In genomic region chr11:97279040-97279404, GRCm38 (mm10) we compare ENCODE assay signal across 8 mouse cellular contexts. TPM values are rescaled to one million over a fixed set of nuclear protein-coding genes. Genes with fewer than 3 reads are reported as not detected.
DNase-seq lines count a peak whose midpoint lies in the region; ATAC-seq and TF ChIP-seq lines count a peak whose summit lies in the region.

No protein-coding gene starts in this region.

- H3K9ac ChIP-seq in liver, embryonic 13.5 days = peak overlapping the region; percentile 97

- TF ChIP-seq POLR2A in cerebellum, adult 2 months (IDR thresholded peaks at IDR 0.05; ENCODE audit: borderline replicate concordance, insufficient read depth, low read length) = no peak
- no peak for TF ChIP-seq POLR2A in testis, adult 2 months (IDR thresholded peaks at IDR 0.05; ENCODE audit: control insufficient read depth, low read depth, low read length)

- H3K27ac ChIP-seq in cerebellum, adult 2 months (ENCODE audit: insufficient read depth, low read length) = no peak overlapping the region; the same call in 1 of the 2 replicates
- peak overlapping the region; percentile 99 for H3K27ac ChIP-seq in testis, adult 2 months (ENCODE audit: control insufficient read depth, insufficient read depth, low read depth, low read length)
- H3K27ac ChIP-seq in liver, embryonic 13.5 days = peak overlapping the region; percentile 90

- WGBS in cerebellum, adult 2 months = 6% methylated on average over 11 of the region's 11 CpGs
- 19% methylated on average over 11 of the region's 11 CpGs for WGBS in liver, embryonic 13.5 days (ENCODE audit: insufficient replicate concordance)

- no peak for TF ChIP-seq CTCF in cerebellum, adult 2 months (IDR thresholded peaks at IDR 0.05; ENCODE audit: borderline replicate concordance, insufficient read depth, low read depth, low read length)
- TF ChIP-seq CTCF in testis, adult 2 months (IDR thresholded peaks at IDR 0.05; ENCODE audit: control insufficient read depth, insufficient read depth, insufficient replicate concordance, low read depth, low read length) = no peak

- DNase-seq in cerebellum, adult 2 months = no peak
- DNase-seq in cerebellum, postnatal 25 days = no peak
- DNase-seq in testis, postnatal 10 days (ENCODE audit: low spot score) = no peak
- DNase-seq in liver, embryonic 13.5 days = no peak
- DNase-seq in frontal cortex, postnatal 36 days (ENCODE audit: low spot score in 2 of 2) = no peak
- DNase-seq in cerebellum, postnatal 14 days = no peak

- H3K4me2 ChIP-seq in liver, embryonic 13.5 days = peak overlapping the region; percentile 97

- H3K4me3 ChIP-seq in cerebellum, adult 2 months (replicated peaks; ENCODE audit: insufficient read depth, low read depth, low read length) = peak overlapping the region; percentile 82
- peak overlapping the region; percentile 100; the same call in 1 of the 2 replicates for H3K4me3 ChIP-seq in testis, adult 2 months (ENCODE audit: control insufficient read depth, low read depth, low read length)
- H3K4me3 ChIP-seq in liver, embryonic 13.5 days (replicated peaks) = peak overlapping the region; percentile 95

- no peaks in the 10 kb centered on the region for H3K36me3 ChIP-seq in testis, adult 2 months (ENCODE audit: control insufficient read depth, insufficient read depth, low read length)
- H3K36me3 ChIP-seq in liver, embryonic 13.5 days = no peaks in the 10 kb centered on the region

- H3K4me1 ChIP-seq in cerebellum, adult 2 months (ENCODE audit: control insufficient read depth, insufficient read depth, low read length) = peaks cover 5% of the 10 kb centered on the region; the same call in 1 of the 2 replicates
- H3K4me1 ChIP-seq in testis, adult 2 months (ENCODE audit: control insufficient read depth, insufficient read depth, low read length) = peaks cover 12% of the 10 kb centered on the region
- peaks cover 42% of the 10 kb centered on the region for H3K4me1 ChIP-seq in liver, embryonic 13.5 days (replicated peaks)

- no peak for ATAC-seq in liver, embryonic 13.5 days (ENCODE audit: low read depth)
- no peak for ATAC-seq in CD4-positive, CD25-positive, alpha-beta regulatory T cell, adult 4 months

- no peaks in the 10 kb centered on the region for H3K27me3 ChIP-seq in cerebellum, adult 2 months (ENCODE audit: control insufficient read depth, insufficient read depth, low read length)
- H3K27me3 ChIP-seq in testis, adult 2 months (ENCODE audit: control insufficient read depth, insufficient read depth, low read length) = no peaks in the 10 kb centered on the region
- no peaks in the 10 kb centered on the region for H3K27me3 ChIP-seq in liver, embryonic 13.5 days

- no peaks in the 10 kb centered on the region for H3K9me3 ChIP-seq in liver, embryonic 13.5 days (replicated peaks)

RNA-seq across cellular contexts. Expression of gene Npepps, which starts 1.4 kb away (rescaled TPM):
- 97.4 and 103 TPM in 2 replicates for polyA plus RNA-seq in cerebellum, adult 2 months (2012; rRNA removed)
- polyA plus RNA-seq in testis, adult 2 months (2012; rRNA removed) = 43.5 and 50.1 TPM in 2 replicates
- 19.1 and 22.0 TPM in 2 replicates for polyA plus RNA-seq in liver, embryonic 13.5 days (2015; fragmentation: Nextera tagmentation; extraction: Ambion mirVana)
- 10 to 100 TPM; 34.4 to 41.1 TPM for polyA plus RNA-seq in CD4-positive, CD25-positive, alpha-beta regulatory T cell, adult 4 months (2017; shearing (Covaris generic))

RNA-seq across cellular contexts. Expression of gene Mrpl45, which starts 36.5 kb away (rescaled TPM):
- 37.8 and 40.6 TPM in 2 replicates for polyA plus RNA-seq in cerebellum, adult 2 months (2012; rRNA removed)
- polyA plus RNA-seq in testis, adult 2 months (2012; rRNA removed) = 8.7 and 9.0 TPM in 2 replicates
- polyA plus RNA-seq in liver, embryonic 13.5 days (2015; fragmentation: Nextera tagmentation; extraction: Ambion mirVana) = 33.4 and 39.8 TPM in 2 replicates
- polyA plus RNA-seq in CD4-positive, CD25-positive, alpha-beta regulatory T cell, adult 4 months (2017; shearing (Covaris generic)) = 10 to 100 TPM; 38.8 to 42.3 TPM
